Mouse (Mus musculus) olfactory bulb, adult 2 months (tissue): ENCODE results near the gene Celf2.

Experiments
- CTCF ChIP-seq: fragments of 200-500 bp; IDR thresholded peaks from 2 replicates; pipeline ENCODE4 v1.5.1; 2012; ENCODE audit warnings: low read depth, mild to moderate bottlenecking, low read length, moderate library complexity; ENCODE audit not compliant: insufficient read depth
- POLR2A ChIP-seq: fragments of 200-500 bp; IDR thresholded peaks from 2 replicates; pipeline ENCODE4 v1.6.1; 2012; ENCODE audit warnings: mild to moderate bottlenecking, low read depth, low read length, moderate library complexity; ENCODE audit not compliant: insufficient read depth

DNA sequence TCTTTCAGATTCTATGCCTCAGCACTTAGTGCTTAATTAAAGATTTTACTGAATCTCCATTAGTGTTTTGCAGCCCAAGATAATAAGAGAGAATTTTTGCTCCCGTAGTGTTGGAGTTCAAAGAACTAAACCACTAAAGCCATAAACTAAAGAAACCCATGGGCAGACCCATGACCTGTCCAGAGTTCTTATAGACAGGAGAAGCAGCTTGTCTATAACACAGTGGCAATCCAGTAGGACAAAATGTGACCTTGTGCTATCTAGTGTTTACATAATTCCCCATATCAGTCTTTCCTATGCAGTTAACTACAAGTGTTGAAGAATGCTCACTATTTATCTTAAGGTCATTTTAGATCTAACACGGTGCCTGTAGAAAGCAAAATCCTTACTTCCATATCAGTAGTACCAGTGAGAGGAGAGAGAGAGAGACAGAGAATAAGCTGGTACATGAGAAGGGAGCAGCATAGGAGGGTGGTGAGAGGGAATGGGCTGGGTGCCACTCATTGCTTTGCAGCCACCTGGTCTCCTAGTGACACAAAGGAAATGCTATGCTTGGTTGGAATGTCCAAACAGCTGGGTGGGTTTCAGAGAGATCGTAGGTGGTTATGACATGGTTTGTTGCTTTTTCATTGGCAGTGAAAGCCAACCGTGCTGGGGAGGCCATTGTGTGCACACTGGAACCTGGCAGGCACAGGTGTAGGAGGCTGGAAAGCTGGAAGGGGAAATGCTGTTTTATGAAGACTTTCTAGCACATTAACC, 162.5 kb downstream of the Celf2 start:
- TF ChIP-seq CTCF (no peak), POLR2A (no peak)
